Mouse (Mus musculus) hindbrain, postnatal 0 days (tissue): ENCODE data around the gene 4931409K22Rik. TPM values are rescaled to one million over a fixed set of nuclear protein-coding genes. Genes with fewer than 3 reads are reported as not detected.

Experiments
- ATAC-seq: fragments of 200-750 bp; cut with Nextera tagmentation; 2 replicates; pipeline ENCODE4 v1.8.0; 2017; ENCODE audit warnings: mild to moderate bottlenecking, moderate TSS enrichment, moderate library complexity
- DNase-seq: peaks from one replicate; pipeline ENCODE4 v3.0.0-alpha.2; 2015; ENCODE audit warnings: low spot score
- H3K27ac ChIP-seq: fragments of 300-500 bp; sonication (generic); 2 replicates; pipeline ENCODE4 v1.5.1; 2014; ENCODE audit warnings: mild to moderate bottlenecking
- H3K27me3 ChIP-seq: fragments of 300-500 bp; sonication (generic); 2 replicates; pipeline ENCODE4 v1.6.1; 2014; ENCODE audit warnings: low read length, mixed read lengths; ENCODE audit not compliant: insufficient read depth
- H3K36me3 ChIP-seq: fragments of 300-500 bp; sonication (generic); 2 replicates; pipeline ENCODE4 v1.6.1; 2014; ENCODE audit warnings: low read length, mixed read lengths; ENCODE audit not compliant: insufficient read depth
- H3K4me1 ChIP-seq: fragments of 300-500 bp; sonication (generic); 2 replicates; pipeline ENCODE4 v1.6.1; 2014; ENCODE audit warnings: antibody characterized with exemption, low read length, mixed read lengths; ENCODE audit not compliant: insufficient read depth
- H3K4me2 ChIP-seq: fragments of 300-500 bp; sonication (generic); 2 replicates; pipeline ENCODE4 v1.6.1; 2014; ENCODE audit warnings: low read depth, mild to moderate bottlenecking, low read length, moderate library complexity, mixed read lengths
- H3K4me3 ChIP-seq: fragments of 300-500 bp; sonication (generic); 2 replicates; pipeline ENCODE4 v1.5.1; 2014; ENCODE audit warnings: low read length
- H3K9ac ChIP-seq: fragments of 300-500 bp; sonication (generic); replicated peaks from 2 replicates; pipeline ENCODE4 v1.6.1; 2014; ENCODE audit warnings: mild to moderate bottlenecking, low read length, moderate library complexity, mixed read lengths
- H3K9me3 ChIP-seq: fragments of 300-500 bp; sonication (generic); 2 replicates; pipeline ENCODE4 v1.6.1; 2016; ENCODE audit warnings: low read length, mixed read lengths
- CTCF ChIP-seq: IDR thresholded peaks from 2 replicates; pipeline ENCODE4 v1.5.1; 2016; ENCODE audit warnings: antibody characterized with exemption, control low read depth, low read depth
- WGBS: fragments of 180-500 bp; shearing (Covaris S2); extraction: QIAGEN DNeasy Blood & Tissue Kit; methylation state at CpG from one replicate; pipeline ENCODE4 v1.1.7; 2014; 5-methylcytosine and 5-hydroxymethylcytosine counted together
- polyA plus RNA-seq: library from polyadenylated mRNA; unstranded; fragments of >200 nt; fragmentation: Nextera tagmentation; extraction: Ambion mirVana; gene quantifications from 2 replicates; pipeline ENCODE4 v1.2.1, GENCODE M21; 2015
- total RNA-seq: library from RNA; depleted of rRNA; stranded (reverse); fragments of >200 nt; gene quantifications from 2 replicates; pipeline ENCODE4 v1.2.3, GENCODE M21; 2014

4931409K22Rik gene
- total and polyA plus RNA-seq, 2 experiments from 2014 or later: 0.16 TPM; not detected in 1

GRCm38 (mm10) chr5:24602751-24603343, 46.2 kb upstream of the 4931409K22Rik start:
- no peaks in the 10 kb centered on the region for H3K36me3 ChIP-seq
- peak overlapping the region; percentile 98 for H3K27ac ChIP-seq
- peak overlapping the region; percentile 44 for H3K4me3 ChIP-seq
- ATAC-seq: no peak
- H3K9ac ChIP-seq: peak overlapping the region; percentile 70
- DNase-seq: peak; percentile 74
- no peaks in the 10 kb centered on the region for H3K9me3 ChIP-seq
- no peaks in the 10 kb centered on the region for H3K27me3 ChIP-seq
- peaks cover 57% of the 10 kb centered on the region for H3K4me1 ChIP-seq
- no peak for TF ChIP-seq CTCF
- peak overlapping the region; percentile 97 for H3K4me2 ChIP-seq
- WGBS: 3% methylated on average over 16 of the region's 16 CpGs

GRCm38 (mm10) chr5:24601911-24602750, 45.5 kb upstream of the 4931409K22Rik start:
- Histone ChIP-seq H3K4me3 (peak overlapping the region; percentile 44), H3K4me2 (peak overlapping the region; percentile 97), H3K27ac (peak overlapping the region; percentile 98), H3K9ac (peak overlapping the region; percentile 70), H3K36me3 (no peaks in the 10 kb centered on the region), H3K4me1 (peaks cover 60% of the 10 kb centered on the region), H3K27me3 (no peaks in the 10 kb centered on the region), H3K9me3 (no peaks in the 10 kb centered on the region)
- ATAC-seq (peak; percentile 33; the same call in 1 of the 2 replicates), DNase-seq (peak; percentile 86)
- WGBS: under 1% methylated on average over 73 of the region's 73 CpGs
- TF ChIP-seq CTCF: no peak

- Histone ChIP-seq H3K4me3 (peak overlapping the region; percentile 44), H3K9ac (peak overlapping the region; percentile 70), H3K9me3 (no peaks in the 10 kb centered on the region), H3K4me1 (peaks cover 61% of the 10 kb centered on the region), H3K27me3 (no peaks in the 10 kb centered on the region), H3K27ac (peak overlapping the region; percentile 98), H3K36me3 (no peaks in the 10 kb centered on the region), H3K4me2 (peak overlapping the region; percentile 97)
- ATAC-seq (no peak), DNase-seq (no peak)
- WGBS: under 1% methylated on average over 31 of the region's 33 CpGs
- TF ChIP-seq CTCF: no peak
These were observed 44.6 kb upstream of the 4931409K22Rik start for GRCm38 (mm10) chr5:24601071-24601835.

- Histone ChIP-seq H3K27ac (no peak overlapping the region), H3K36me3 (no peaks in the 10 kb centered on the region), H3K4me3 (no peak overlapping the region), H3K4me2 (peak overlapping the region; percentile 97; the same call in 1 of the 2 replicates), H3K27me3 (no peaks in the 10 kb centered on the region), H3K9ac (no peak overlapping the region), H3K4me1 (peaks cover 57% of the 10 kb centered on the region), H3K9me3 (no peaks in the 10 kb centered on the region)
- no peak for TF ChIP-seq CTCF
- ATAC-seq: no peak
- DNase-seq: no peak
- WGBS: 75% methylated on average over 2 of the region's 2 CpGs
These were observed 43.6 kb upstream of the 4931409K22Rik start for GRCm38 (mm10) chr5:24600236-24600635.

GRCm38 (mm10) chr5:24599137-24599536, 42.5 kb upstream of the 4931409K22Rik start:
- 14% methylated on average over 8 of the region's 8 CpGs for WGBS
- peak overlapping the region; percentile 67 for H3K9ac ChIP-seq
- peaks cover 4% of the 10 kb centered on the region for H3K36me3 ChIP-seq
- H3K27ac ChIP-seq: peak overlapping the region; percentile 77; the same call in 1 of the 2 replicates
- no peaks in the 10 kb centered on the region for H3K9me3 ChIP-seq
- ATAC-seq: no peak
- H3K4me3 ChIP-seq: peak overlapping the region; percentile 50
- peak overlapping the region; percentile 80 for H3K4me2 ChIP-seq
- H3K27me3 ChIP-seq: no peaks in the 10 kb centered on the region
- peaks cover 53% of the 10 kb centered on the region for H3K4me1 ChIP-seq
- no peak for TF ChIP-seq CTCF
- DNase-seq: no peak

- peak overlapping the region; percentile 77 for H3K27ac ChIP-seq
- peaks cover 48% of the 10 kb centered on the region for H3K4me1 ChIP-seq
- under 1% methylated on average over 37 of the region's 41 CpGs for WGBS
- peak overlapping the region; percentile 67 for H3K9ac ChIP-seq
- peak; percentile 74 for DNase-seq
- H3K27me3 ChIP-seq: no peaks in the 10 kb centered on the region
- no peak; the same call in 1 of the 2 replicates for TF ChIP-seq CTCF
- peak overlapping the region; percentile 50 for H3K4me3 ChIP-seq
- H3K36me3 ChIP-seq: peaks cover 6% of the 10 kb centered on the region
- H3K4me2 ChIP-seq: peak overlapping the region; percentile 80
- H3K9me3 ChIP-seq: no peaks in the 10 kb centered on the region
- peak; percentile 25; the same call in 1 of the 2 replicates for ATAC-seq
These were observed 42.0 kb upstream of the 4931409K22Rik start for GRCm38 (mm10) chr5:24598570-24599006.
